Mouse (Mus musculus) retina, postnatal 1 day (tissue): ENCODE measurements around the gene Cdc42ep1.

Experiments used
- DNase-seq: peaks from one replicate; pipeline ENCODE4 v3.0.0-alpha.2; 2012

The Cdc42ep1 gene

GRCm38 (mm10) chr15:78842371-78843163 is at the start of gene Cdc42ep1:
Gene Cdc42ep1 (plus strand): TSS chr15:78842624.
- peak; percentile 70 for DNase-seq

- peak; percentile 57 for DNase-seq
Observed at GRCm38 (mm10) chr15:78796196-78797059, 46.0 kb upstream of the Cdc42ep1 start.

GRCm38 (mm10) chr15:78797060-78797329 is 45.4 kb upstream of the Cdc42ep1 start:
- no peak for DNase-seq

GRCm38 (mm10) chr15:78799029-78799428 is 43.4 kb upstream of the Cdc42ep1 start:
- no peak for DNase-seq

GRCm38 (mm10) chr15:78801571-78801970 is 40.9 kb upstream of the Cdc42ep1 start:
- no peak for DNase-seq

- DNase-seq, result peak; percentile 32
Observed at GRCm38 (mm10) chr15:78801971-78802741, 40.3 kb upstream of the Cdc42ep1 start.

GRCm38 (mm10) chr15:78802776-78803391 is 39.5 kb upstream of the Cdc42ep1 start, which contains the start of gene Card10:
Gene Card10 (minus strand): TSS chr15:78803042.
- DNase-seq, result peak; percentile 77

- DNase-seq, result peak; percentile 66
Observed at GRCm38 (mm10) chr15:78803499-78803900, 38.9 kb upstream of the Cdc42ep1 start.

- no peak for DNase-seq
Observed at GRCm38 (mm10) chr15:78804326-78804725, 38.1 kb upstream of the Cdc42ep1 start.

GRCm38 (mm10) chr15:78805351-78805750 is 37.1 kb upstream of the Cdc42ep1 start:
- no peak for DNase-seq

- DNase-seq, result no peak
Observed at GRCm38 (mm10) chr15:78806614-78807013, 35.8 kb upstream of the Cdc42ep1 start.

GRCm38 (mm10) chr15:78807141-78807540 is 35.3 kb upstream of the Cdc42ep1 start:
- DNase-seq, result no peak

- DNase-seq, result no peak
Observed at GRCm38 (mm10) chr15:78808980-78809379, 33.4 kb upstream of the Cdc42ep1 start.

- DNase-seq, result no peak
Observed at GRCm38 (mm10) chr15:78809739-78810138, 32.7 kb upstream of the Cdc42ep1 start.

- DNase-seq, result no peak
Observed at GRCm38 (mm10) chr15:78810146-78810545, 32.3 kb upstream of the Cdc42ep1 start.

- DNase-seq, result no peak
Observed at GRCm38 (mm10) chr15:78813603-78814002, 28.8 kb upstream of the Cdc42ep1 start.

- no peak for DNase-seq
Observed at GRCm38 (mm10) chr15:78815314-78816073, 26.9 kb upstream of the Cdc42ep1 start.

GRCm38 (mm10) chr15:78816074-78816391 is 26.4 kb upstream of the Cdc42ep1 start:
- DNase-seq, result no peak

- peak; percentile 92 for DNase-seq
Observed at GRCm38 (mm10) chr15:78826213-78827204, 15.9 kb upstream of the Cdc42ep1 start.

GRCm38 (mm10) chr15:78828315-78828714 is 14.1 kb upstream of the Cdc42ep1 start:
- no peak for DNase-seq

- no peak for DNase-seq
Observed at GRCm38 (mm10) chr15:78829636-78830035, 12.8 kb upstream of the Cdc42ep1 start.
